8 mouse cellular contexts compared by ENCODE assay signal in the genomic region with DNA sequence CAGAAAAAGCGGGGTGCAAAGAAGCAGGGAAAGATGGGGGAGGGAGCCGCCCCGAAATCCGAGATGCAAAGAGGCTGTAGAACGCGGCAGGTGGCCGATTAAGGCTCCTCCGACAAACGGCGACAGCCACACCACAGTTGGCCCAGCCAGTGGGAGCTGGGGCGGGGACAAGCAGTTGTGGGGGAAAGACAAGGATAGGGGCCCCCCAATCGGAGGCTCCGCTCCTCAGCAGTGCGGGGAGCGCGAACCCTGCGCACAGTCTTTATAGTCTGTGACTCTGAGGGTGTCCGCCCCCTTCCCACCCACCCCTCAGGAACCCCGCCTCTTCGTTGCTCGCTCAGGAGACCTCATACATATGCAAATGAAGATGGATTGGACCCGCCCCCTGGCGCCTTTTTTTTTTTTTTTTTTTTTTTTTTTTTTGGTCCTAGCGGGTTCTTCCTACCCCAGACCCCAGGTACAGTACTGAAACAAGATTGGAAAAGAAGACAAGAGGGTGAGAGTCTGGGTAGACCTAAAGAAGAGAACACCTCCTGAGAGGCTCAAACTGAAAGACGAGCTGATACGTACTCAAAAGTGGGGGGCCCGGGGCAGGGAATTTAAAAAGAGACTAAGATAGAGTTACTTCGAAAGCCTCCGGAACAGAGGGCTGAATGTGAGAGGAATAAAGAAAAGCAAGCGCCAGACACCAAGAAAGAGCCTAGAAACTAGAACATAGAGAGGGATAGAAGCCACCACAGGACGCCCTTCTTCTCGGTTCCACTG. TPM values are rescaled to one million over a fixed set of nuclear protein-coding genes. Genes with fewer than 3 reads are reported as not detected.
DNase-seq lines count a peak whose midpoint lies in the region; TF ChIP-seq lines count a peak whose summit lies in the region.

Gene Atp1b2 (minus strand): TSS at position 217 of the 765 bp plus-strand sequence.

- TF ChIP-seq POLR2A in cerebellum, adult 2 months (IDR thresholded peaks at IDR 0.05; ENCODE audit: borderline replicate concordance, insufficient read depth, low read length), result peak; percentile 99

- 2% methylated on average over 32 of the region's 32 CpGs for WGBS in cerebellum, adult 2 months

- no peak for TF ChIP-seq CTCF in cerebellum, adult 2 months (IDR thresholded peaks at IDR 0.05; ENCODE audit: borderline replicate concordance, insufficient read depth, low read depth, low read length)

- H3K27me3 ChIP-seq in cerebellum, adult 2 months (ENCODE audit: control insufficient read depth, insufficient read depth, low read length), result no peaks in the 10 kb centered on the region

- peaks cover 15% of the 10 kb centered on the region for H3K4me1 ChIP-seq in cerebellum, adult 2 months (ENCODE audit: control insufficient read depth, insufficient read depth, low read length)

- peak; percentile 85 for DNase-seq in MEL-GATA-1-ER (ENCODE audit: extremely low read depth, low read depth)
- DNase-seq in cerebellum, adult 2 months, result peak; percentile 94 to 95
- peak; percentile 74 for DNase-seq in forelimb bud, embryonic 11.5 days (ENCODE audit: low read depth, low spot score)
- DNase-seq in heart, postnatal 4 days, result peak; percentile 79
- peak; percentile 86 to 91 for DNase-seq in layer of hippocampus, postnatal 10 days (ENCODE audit: low spot score in 2 of 2)
- DNase-seq in lung, postnatal 14 days, result peak; percentile 64
- DNase-seq in retina, embryonic 14.5 days (ENCODE audit: low spot score), result peak; percentile 87
- peak; percentile 74 to 81 for DNase-seq in thymus, postnatal 36 days

- peak within 1 kb of the TSS; percentile 97 for H3K27ac ChIP-seq in cerebellum, adult 2 months (ENCODE audit: insufficient read depth, low read length)

- peak within 1 kb of the TSS; percentile 78 for H3K4me3 ChIP-seq in cerebellum, adult 2 months (replicated peaks; ENCODE audit: insufficient read depth, low read depth, low read length)

RNA-seq across cellular contexts. Expression of gene Atp1b2, which starts in this region (rescaled TPM):
- polyA plus RNA-seq in cerebellum, adult 2 months (2012; rRNA removed), result 890 and 950 TPM in 2 replicates
- total RNA-seq in heart, postnatal 4 days (2021), result 10 to 100 TPM; 27.0 to 29.1 TPM
- total RNA-seq in layer of hippocampus, postnatal 10 days (2021), result 100 to 1,000 TPM; 456 to 463 TPM

Comparison
In these comparisons a context has a peak if more than half of its experiments do, and no peak if none do; other contexts are left out.
1. Peak in every context shown above with its lines: DNase-seq, H3K4me3 ChIP-seq and H3K27ac ChIP-seq.
2. RNA of gene Atp1b2 (total RNA-seq): 456 to 463 TPM in layer of hippocampus, postnatal 10 days; 27.0 to 29.1 TPM in heart, postnatal 4 days; every median in the first group is over 10 times any median in the second.